Mouse (Mus musculus) midbrain, postnatal 0 days (tissue): ENCODE data around the gene Metrnl. TPM values are rescaled to one million over a fixed set of nuclear protein-coding genes. Genes with fewer than 3 reads are reported as not detected.

ENCODE experiments used
- ATAC-seq: fragments of 200-750 bp; cut with Nextera tagmentation; 2 replicates; pipeline ENCODE4 v1.8.0; 2017; ENCODE audit warnings: moderate number of reproducible peaks, mild to moderate bottlenecking, moderate TSS enrichment, moderate library complexity; ENCODE audit not compliant: low FRiP score
- DNase-seq: peaks from one replicate; pipeline ENCODE4 v3.0.0-alpha.2; 2015; ENCODE audit warnings: low spot score
- H3K27ac ChIP-seq: fragments of 300-500 bp; sonication (generic); 2 replicates; pipeline ENCODE4 v1.5.1; 2014; ENCODE audit warnings: low read depth, mild to moderate bottlenecking, low read length, mixed read lengths
- H3K27me3 ChIP-seq: fragments of 300-500 bp; sonication (generic); 2 replicates; pipeline ENCODE4 v1.6.1; 2014; ENCODE audit warnings: low read length, control low read depth, mixed read lengths; ENCODE audit not compliant: insufficient read depth
- H3K36me3 ChIP-seq: fragments of 300-500 bp; sonication (generic); 2 replicates; pipeline ENCODE4 v1.6.1; 2014; ENCODE audit warnings: low read length, control low read depth, mixed read lengths; ENCODE audit not compliant: insufficient read depth
- H3K4me1 ChIP-seq: fragments of 300-500 bp; sonication (generic); 2 replicates; pipeline ENCODE4 v1.6.1; 2014; ENCODE audit warnings: mild to moderate bottlenecking, control low read depth, antibody characterized with exemption, low read length, mixed read lengths; ENCODE audit not compliant: insufficient read depth
- H3K4me2 ChIP-seq: fragments of 300-500 bp; sonication (generic); 2 replicates; pipeline ENCODE4 v1.6.1; 2014; ENCODE audit warnings: low read depth, mild to moderate bottlenecking, low read length, mixed read lengths; ENCODE audit not compliant: poor library complexity, severe bottlenecking
- H3K4me3 ChIP-seq: fragments of 300-500 bp; sonication (generic); 2 replicates; pipeline ENCODE4 v1.5.1; 2014; ENCODE audit warnings: low read depth, mild to moderate bottlenecking, low read length, moderate library complexity
- H3K9ac ChIP-seq: fragments of 300-500 bp; sonication (generic); replicated peaks from 2 replicates; pipeline ENCODE4 v1.6.1; 2014; ENCODE audit warnings: mild to moderate bottlenecking, low read length, moderate library complexity, mixed read lengths; ENCODE audit not compliant: poor library complexity, severe bottlenecking
- H3K9me3 ChIP-seq: fragments of 300-500 bp; sonication (generic); 2 replicates; pipeline ENCODE4 v1.6.1; 2016; ENCODE audit warnings: low read length, control low read depth
- CTCF ChIP-seq: IDR thresholded peaks from 2 replicates; pipeline ENCODE4 v1.5.1; 2016; ENCODE audit warnings: antibody characterized with exemption, mild to moderate bottlenecking
- WGBS: fragments of 180-500 bp; shearing (Covaris S2); extraction: QIAGEN DNeasy Blood & Tissue Kit; methylation state at CpG from one replicate; pipeline ENCODE4 v1.1.7; 2014; 5-methylcytosine and 5-hydroxymethylcytosine counted together
- polyA plus RNA-seq: library from polyadenylated mRNA; unstranded; fragments of >200 nt; fragmentation: Nextera tagmentation; extraction: Ambion mirVana; gene quantifications from 2 replicates; pipeline ENCODE4 v1.2.1, GENCODE M21; 2015
- total RNA-seq: library from RNA; depleted of rRNA; stranded (reverse); fragments of >200 nt; gene quantifications from 2 replicates; pipeline ENCODE4 v1.2.3, GENCODE M21; 2014

The Metrnl gene
- total and polyA plus RNA-seq, 2 experiments from 2014 or later, result 12.5 to 15.8 TPM

DNA sequence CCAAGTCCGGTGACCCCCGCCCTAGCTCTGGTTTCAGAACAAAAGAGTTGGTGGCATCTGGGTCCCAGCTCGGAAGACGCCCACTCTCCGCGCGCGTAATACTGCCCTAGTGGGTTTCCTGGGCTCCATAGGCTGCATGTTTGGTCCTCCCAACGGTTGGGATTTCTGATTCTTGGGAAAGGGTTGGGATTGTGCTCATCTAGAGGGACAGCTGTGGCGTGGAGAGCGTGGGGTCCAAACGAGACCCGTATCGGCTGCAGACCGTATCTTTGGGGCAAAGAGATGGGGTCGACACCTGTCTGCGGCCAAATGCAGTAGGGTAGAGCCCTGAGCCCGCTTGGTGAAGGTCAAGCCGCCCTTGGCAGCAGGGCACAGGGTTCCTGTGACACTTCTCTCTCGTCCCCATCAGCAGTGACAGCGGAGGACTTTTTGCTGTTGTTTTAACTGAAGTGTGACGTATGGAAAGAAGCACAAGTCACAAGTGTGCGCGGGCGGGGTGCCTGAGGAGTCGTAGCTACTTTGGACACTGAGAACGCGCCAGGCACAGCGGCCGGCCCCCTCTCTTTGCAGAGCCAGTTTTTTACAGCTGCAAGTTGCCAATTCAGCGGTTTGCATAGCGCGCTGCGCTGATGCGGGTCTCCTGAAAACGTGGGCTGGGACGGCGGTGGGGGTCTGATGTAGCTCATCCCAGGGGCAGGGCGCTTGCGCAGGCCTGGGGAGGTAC lies 1.7 kb downstream of the Metrnl start:
- peak overlapping the region; percentile 71 for H3K9ac ChIP-seq
- no peaks in the 10 kb centered on the region for H3K4me1 ChIP-seq
- ATAC-seq, result peak; percentile 8; the same call in 1 of the 2 replicates
- H3K4me3 ChIP-seq, result peak overlapping the region; percentile 80
- WGBS, result under 1% methylated on average over 40 of the region's 40 CpGs
- peak overlapping the region; percentile 97 for H3K4me2 ChIP-seq
- no peaks in the 10 kb centered on the region for H3K36me3 ChIP-seq
- H3K27me3 ChIP-seq, result peaks cover 6% of the 10 kb centered on the region
- H3K9me3 ChIP-seq, result no peaks in the 10 kb centered on the region
- peak; percentile 62 for DNase-seq
- TF ChIP-seq CTCF, result no peak
- no peak overlapping the region for H3K27ac ChIP-seq

- peak overlapping the region; percentile 97 for H3K4me2 ChIP-seq
- peaks cover 6% of the 10 kb centered on the region for H3K27me3 ChIP-seq
- H3K27ac ChIP-seq, result peak overlapping the region; percentile 32; the same call in 1 of the 2 replicates
- no peak for ATAC-seq
- H3K4me3 ChIP-seq, result peak overlapping the region; percentile 80
- TF ChIP-seq CTCF, result no peak
- no peaks in the 10 kb centered on the region for H3K9me3 ChIP-seq
- peak overlapping the region; percentile 71 for H3K9ac ChIP-seq
- no peaks in the 10 kb centered on the region for H3K4me1 ChIP-seq
- WGBS, result 11% methylated on average over 16 of the region's 16 CpGs
- peak; percentile 31 for DNase-seq
- H3K36me3 ChIP-seq, result no peaks in the 10 kb centered on the region; the same call in 1 of the 2 replicates
These were observed 2.4 kb downstream of the Metrnl start for GRCm38 (mm10) chr11:121703619-121704215.

- Histone ChIP-seq H3K27ac (no peak overlapping the region), H3K36me3 (no peaks in the 10 kb centered on the region; the same call in 1 of the 2 replicates), H3K4me2 (no peak overlapping the region), H3K4me1 (no peaks in the 10 kb centered on the region), H3K9me3 (no peaks in the 10 kb centered on the region), H3K9ac (no peak overlapping the region), H3K27me3 (peaks cover 6% of the 10 kb centered on the region), H3K4me3 (no peak overlapping the region)
- 41% methylated on average over 7 of the region's 7 CpGs for WGBS
- TF ChIP-seq CTCF, result no peak
- DNase-seq (no peak), ATAC-seq (no peak)
These were observed 5.2 kb downstream of the Metrnl start for GRCm38 (mm10) chr11:121706521-121707005.

GRCm38 (mm10) chr11:121709278-121709677 lies 7.9 kb downstream of the Metrnl start:
- Histone ChIP-seq H3K4me3 (no peak overlapping the region), H3K9ac (no peak overlapping the region), H3K9me3 (no peaks in the 10 kb centered on the region), H3K4me2 (no peak overlapping the region), H3K27me3 (peaks cover 6% of the 10 kb centered on the region), H3K27ac (no peak overlapping the region), H3K36me3 (no peaks in the 10 kb centered on the region; the same call in 1 of the 2 replicates), H3K4me1 (no peaks in the 10 kb centered on the region)
- ATAC-seq (no peak), DNase-seq (no peak)
- no peak for TF ChIP-seq CTCF
- WGBS, result 84% methylated on average over 4 of the region's 4 CpGs

- no peak for ATAC-seq
- H3K4me2 ChIP-seq, result no peak overlapping the region
- H3K9me3 ChIP-seq, result no peaks in the 10 kb centered on the region
- no peak overlapping the region for H3K27ac ChIP-seq
- no peak for TF ChIP-seq CTCF
- no peaks in the 10 kb centered on the region; the same call in 1 of the 2 replicates for H3K36me3 ChIP-seq
- no peak overlapping the region for H3K4me3 ChIP-seq
- 95% methylated on average over 5 of the region's 5 CpGs for WGBS
- DNase-seq, result no peak
- no peak overlapping the region for H3K9ac ChIP-seq
- no peaks in the 10 kb centered on the region for H3K4me1 ChIP-seq
- H3K27me3 ChIP-seq, result no peaks in the 10 kb centered on the region
These were observed 8.9 kb downstream of the Metrnl start for GRCm38 (mm10) chr11:121710245-121710644.

DNA sequence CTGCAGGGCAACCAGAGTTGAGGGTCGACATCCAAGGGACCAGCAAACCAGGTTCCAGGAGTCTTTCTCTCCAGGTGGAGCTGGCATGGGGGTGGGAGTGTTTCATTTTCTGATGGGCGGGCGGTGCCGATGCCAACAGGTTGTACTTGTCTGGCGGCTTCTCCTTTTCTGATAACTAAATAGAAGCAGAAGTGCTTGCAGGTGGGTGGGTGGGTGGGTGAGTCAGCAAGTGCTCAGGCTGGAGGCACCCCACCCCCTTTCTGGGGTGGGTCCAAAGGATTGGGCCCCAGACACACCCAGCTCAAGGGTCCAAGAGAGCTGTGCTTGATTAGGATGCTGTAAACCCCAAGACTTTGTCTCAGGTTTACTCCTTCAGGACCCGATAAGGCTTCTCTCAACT lies 11.6 kb downstream of the Metrnl start:
- no peak for TF ChIP-seq CTCF
- 96% methylated on average over 6 of the region's 6 CpGs for WGBS
- H3K9me3 ChIP-seq, result no peaks in the 10 kb centered on the region

More for the DNA sequence above, 11.6 kb downstream of the Metrnl start:
- ATAC-seq (no peak), DNase-seq (no peak)
- Histone ChIP-seq H3K36me3 (peaks cover 9% of the 10 kb centered on the region), H3K9ac (no peak overlapping the region), H3K4me2 (no peak overlapping the region), H3K27me3 (no peaks in the 10 kb centered on the region), H3K27ac (no peak overlapping the region), H3K4me1 (no peaks in the 10 kb centered on the region), H3K4me3 (no peak overlapping the region)
